Mouse (Mus musculus) CH12.LX (cell line): Measurements from ENCODE around the gene Nans. TPM values are rescaled to one million over a fixed set of nuclear protein-coding genes. Genes with fewer than 3 reads are reported as not detected.

Experiments
- DNase-seq: peaks from one replicate; pipeline ENCODE4 v3.0.0-alpha.2; 2013; ENCODE audit errors: extremely low read depth
- H3K27ac ChIP-seq: 2 replicates; pipeline ENCODE4 v1.5.1; 2012; ENCODE audit warnings: low read depth, mild to moderate bottlenecking, control low read depth, moderate library complexity; ENCODE audit not compliant: insufficient read depth
- H3K27me3 ChIP-seq: replicated peaks from 2 replicates; pipeline ENCODE3; 2012; ENCODE audit warnings: inconsistent platforms
- H3K36me3 ChIP-seq, 2 experiments: replicated peaks in 1 of 2; 2 replicates each; pipeline versions ENCODE3 to v1.6.1; 2012; ENCODE audit warnings: inconsistent platforms in 1 of 2, low read length in 1 of 2, mild to moderate bottlenecking in 1 of 2, mixed read lengths in 1 of 2, moderate library complexity in 1 of 2; ENCODE audit not compliant: control insufficient read depth in 1 of 2, insufficient read depth in 1 of 2
- H3K4me1 ChIP-seq, 2 experiments: 2 replicates each; pipeline ENCODE4 v1.6.1; 2012; ENCODE audit warnings: inconsistent platforms in 1 of 2, moderate library complexity in 1 of 2; ENCODE audit not compliant: insufficient read depth in 2 of 2, control insufficient read depth in 1 of 2
- H3K4me2 ChIP-seq: 2 replicates; pipeline ENCODE4 v1.6.1; 2012; ENCODE audit warnings: low read depth, mild to moderate bottlenecking, control low read depth; ENCODE audit not compliant: poor library complexity, insufficient read depth, severe bottlenecking
- H3K4me3 ChIP-seq, 3 experiments: fragments of 150-350 bp in 1 of 3; sonication (generic) in 1 of 3; replicated peaks in 1 of 3; 2 replicates each; pipeline versions ENCODE3 to v1.5.1; 2011 to 2012; ENCODE audit warnings: low read depth in 2 of 3, low read length in 2 of 3, mild to moderate bottlenecking in 2 of 3, moderate library complexity in 2 of 3, control low read depth in 1 of 3, improper control_type of control experiment in 1 of 3, inconsistent platforms in 1 of 3, mixed read lengths in 1 of 3; ENCODE audit not compliant: poor library complexity in 1 of 3
- H3K79me2 ChIP-seq: replicated peaks from 2 replicates; pipeline ENCODE4 v1.6.1; 2012; ENCODE audit warnings: mild to moderate bottlenecking, moderate library complexity; ENCODE audit not compliant: control insufficient read depth, poor library complexity, insufficient read depth, severe bottlenecking; ENCODE audit errors: extremely low read depth
- H3K9ac ChIP-seq: 2 replicates; pipeline ENCODE4 v1.6.1; 2012; ENCODE audit warnings: low read depth, mild to moderate bottlenecking, control low read depth, moderate library complexity; ENCODE audit not compliant: insufficient read depth
- H3K9me3 ChIP-seq: replicated peaks from 2 replicates; pipeline ENCODE3; 2012; ENCODE audit warnings: low read length, inconsistent platforms, mixed read lengths
- BHLHE40 ChIP-seq: IDR thresholded peaks from 2 replicates; pipeline ENCODE4 v1.6.1; 2011; ENCODE audit warnings: mild to moderate bottlenecking, low read depth, low read length, improper control_type of control experiment
- CTCF ChIP-seq, 2 experiments: IDR thresholded peaks in 1 of 2; conservative IDR thresholded peaks in 1 of 2; 2 replicates each; pipeline ENCODE4 v1.5.1; 2011 to 2012; ENCODE audit warnings: low read depth in 2 of 2, low read length in 2 of 2, improper control_type of control experiment in 1 of 2, inconsistent platforms in 1 of 2, mild to moderate bottlenecking in 1 of 2, moderate library complexity in 1 of 2
- EP300 ChIP-seq: IDR thresholded peaks from 2 replicates; pipeline ENCODE4 v1.6.1; 2011; ENCODE audit warnings: low read length, improper control_type of control experiment
- ETS1 ChIP-seq: conservative IDR thresholded peaks from 2 replicates; pipeline ENCODE4 v1.6.1; 2012; ENCODE audit warnings: low read depth, mild to moderate bottlenecking, inconsistent platforms, low read length, improper control_type of control experiment, moderate library complexity
- GABPA ChIP-seq: IDR thresholded peaks from 2 replicates; pipeline ENCODE4 v1.6.1; 2012; ENCODE audit warnings: low read depth, low read length, improper control_type of control experiment, inconsistent platforms; ENCODE audit not compliant: insufficient replicate concordance
- JUN ChIP-seq: IDR thresholded peaks from 2 replicates; pipeline ENCODE4 v1.6.1; 2011; ENCODE audit warnings: low read depth, mild to moderate bottlenecking, low read length, improper control_type of control experiment, moderate library complexity; ENCODE audit not compliant: insufficient read depth
- JUND ChIP-seq: conservative IDR thresholded peaks from 2 replicates; pipeline ENCODE4 v1.6.1; 2011; ENCODE audit warnings: low read depth, low read length, improper control_type of control experiment
- MAFK ChIP-seq: IDR thresholded peaks from 2 replicates; pipeline ENCODE4 v1.6.1; 2011; ENCODE audit warnings: low read length, improper control_type of control experiment; ENCODE audit not compliant: insufficient replicate concordance
- MAX ChIP-seq: IDR thresholded peaks from 2 replicates; pipeline ENCODE4 v1.6.1; 2011; ENCODE audit warnings: low read length, improper control_type of control experiment
- MEF2A ChIP-seq: IDR thresholded peaks from 2 replicates; pipeline ENCODE4 v1.6.1; 2014; ENCODE audit warnings: low read depth, mild to moderate bottlenecking, inconsistent platforms, low read length, improper control_type of control experiment, borderline replicate concordance
- NELFE ChIP-seq: IDR thresholded peaks from 2 replicates; pipeline ENCODE4 v1.6.1; 2011; ENCODE audit warnings: low read depth, low read length, improper control_type of control experiment
- POLR2A ChIP-seq: IDR thresholded peaks from 2 replicates; pipeline ENCODE4 v1.6.1; 2011; ENCODE audit warnings: low read depth, mild to moderate bottlenecking, improper control_type of control experiment, low read length
- RCOR1 ChIP-seq: conservative IDR thresholded peaks from 2 replicates; pipeline ENCODE4 v1.6.1; 2012; ENCODE audit warnings: low read depth, mild to moderate bottlenecking, inconsistent platforms, low read length, improper control_type of control experiment
- TCF12 ChIP-seq: IDR thresholded peaks from 2 replicates; pipeline ENCODE4 v1.6.1; 2014; ENCODE audit warnings: low read depth, mild to moderate bottlenecking, inconsistent platforms, low read length, improper control_type of control experiment
- UBTF ChIP-seq: IDR thresholded peaks from 2 replicates; pipeline ENCODE4 v1.6.1; 2012; ENCODE audit warnings: low read depth, mild to moderate bottlenecking, inconsistent platforms, low read length, improper control_type of control experiment, moderate library complexity
- USF1 ChIP-seq: IDR thresholded peaks from 2 replicates; pipeline ENCODE4 v1.6.1; 2014; ENCODE audit warnings: low read depth, mild to moderate bottlenecking, inconsistent platforms, low read length, improper control_type of control experiment
- ZC3H11A ChIP-seq: IDR thresholded peaks from 2 replicates; pipeline ENCODE4 v1.6.1; 2012; ENCODE audit warnings: low read depth, mild to moderate bottlenecking, inconsistent platforms, low read length, improper control_type of control experiment
- ZKSCAN1 ChIP-seq: IDR thresholded peaks from 2 replicates; pipeline ENCODE4 v1.6.1; 2012; ENCODE audit warnings: low read depth, inconsistent platforms, low read length, improper control_type of control experiment, borderline replicate concordance
- ZMIZ1 ChIP-seq: IDR thresholded peaks from 2 replicates; pipeline ENCODE4 v1.6.1; 2012; ENCODE audit warnings: low read depth, mild to moderate bottlenecking, inconsistent platforms, low read length, improper control_type of control experiment
- ZNF384 ChIP-seq: IDR thresholded peaks from 2 replicates; pipeline ENCODE4 v1.6.1; 2012; ENCODE audit warnings: low read depth, low read length, improper control_type of control experiment, inconsistent platforms
- dilution Hi-C: fragments of 300-500 bp; cut with MboI; formaldehyde crosslinking; loops from 2 replicates; pipeline ENCODE4 v1.14.3; 2020; ENCODE audit warnings: low sequenced_read_pairs; ENCODE audit not compliant: extremely low pct_unique_long_range_greater_than_20kb, extremely low pct_ligation_motif_present
- in situ Hi-C: fragments of 300-500 bp; cut with MboI; formaldehyde crosslinking; loops from 3 replicates; pipeline ENCODE4 v1.14.3; 2019; ENCODE audit warnings: low sequenced_read_pairs, low pct_ligation_motif_present, low pct_unique_long_range_greater_than_20kb, mixed read lengths
- polyA plus RNA-seq: library from polyadenylated mRNA; unstranded; fragments of >175 nt; gene quantifications from 2 replicates; pipeline ENCODE4 v1.2.1, GENCODE M21; 2012; ENCODE audit warnings: low read depth; ENCODE audit not compliant: insufficient read length
- total RNA-seq, 2 experiments: library from RNA; depleted of rRNA; stranded (reverse); fragments of 300-350 nt in 1 of 2; fragments of >200 nt in 1 of 2; gene quantifications; 2 replicates each; pipeline ENCODE4 v1.2.3; 2012 to 2014

Gene Nans
- total and polyA plus RNA-seq, 3 experiments = 103 to 150 (median 127) TPM

- dilution Hi-C loops = no loop called here
- H3K27ac ChIP-seq = no peak overlapping the region
Measured at GRCm38 (mm10) chr4:46445237-46445945, 43.7 kb upstream of the Nans start.

GRCm38 (mm10) chr4:46447461-46447860 is 41.6 kb upstream of the Nans start:
- Histone ChIP-seq H3K4me1 (peaks cover 5 to 24% of the 10 kb centered on the region in 2 experiments; a peak in 3 of 4 replicates), H3K9ac (no peak overlapping the region), H3K36me3 (no peaks in the 10 kb centered on the region), H3K27ac (no peak overlapping the region), H3K4me2 (no peak overlapping the region), H3K4me3 (no peak overlapping the region), H3K9me3 (no peaks in the 10 kb centered on the region), H3K27me3 (no peaks in the 10 kb centered on the region), H3K79me2 (peaks cover 8% of the 10 kb centered on the region)
- TF ChIP-seq TCF12 (no peak), ZC3H11A (no peak), RCOR1 (no peak), UBTF (no peak), MAX (no peak), MAFK (no peak), USF1 (no peak), JUN (no peak), JUND (no peak), EP300 (no peak), CTCF (conservative IDR thresholded peaks at IDR 0.05 in 1 of 2, IDR thresholded peaks at IDR 0.05 in 1 of 2; ENCODE audit: low read depth in 2 of 2, low read length in 2 of 2) (no peak), POLR2A (no peak), ZMIZ1 (no peak), ZKSCAN1 (no peak), GABPA (no peak), MEF2A (no peak), ZNF384 (no peak), BHLHE40 (no peak), ETS1 (no peak), NELFE (no peak)
- in situ Hi-C loops = loop anchor here (5.0 kb wide), 1 partner anchor 55 kb away; no protein-coding TSS in a partner anchor
- dilution Hi-C loops = no loop called here
- no peak for DNase-seq

More at GRCm38 (mm10) chr4:46445237-46445945, 43.7 kb upstream of the Nans start:
- Histone ChIP-seq H3K79me2 (no peaks in the 10 kb centered on the region), H3K9ac (no peak overlapping the region), H3K9me3 (no peaks in the 10 kb centered on the region), H3K36me3 (no peaks in the 10 kb centered on the region), H3K27me3 (no peaks in the 10 kb centered on the region), H3K4me2 (no peak overlapping the region), H3K4me3 (no peak overlapping the region), H3K4me1 (peaks cover 5 to 24% of the 10 kb centered on the region in 2 experiments; a peak in 3 of 4 replicates)
- no peak for DNase-seq
- no peak for TF ChIP-seq ZNF384
- in situ Hi-C loops = loop anchor here (5.0 kb wide), 1 partner anchor 53 kb away; no protein-coding TSS in a partner anchor
